Mouse (Mus musculus): ENCODE data around the gene Plekhh3.
A peak's percentile ranks its signal among the peaks of the same experiment; 100 is the strongest.
"Not testable (repeated sequence)": the region's sequence is repeated elsewhere in the genome, so short reads cannot be mapped to it uniquely, and the experiment has no call there.

Plekhh3 gene

GRCm38 (mm10) chr11:101151063-101151462 is 20.1 kb downstream of the Plekhh3 start:
- no peak for DNase-seq (ENCODE audit: low read depth, low spot score)

GRCm38 (mm10) chr11:101149178-101150105 is 21.7 kb downstream of the Plekhh3 start:
- DNase-seq (ENCODE audit: low read depth, low spot score): peak; percentile 74

- peak; percentile 39 for DNase-seq (ENCODE audit: low read depth, low spot score)
Observed at GRCm38 (mm10) chr11:101148751-101149150, 22.4 kb downstream of the Plekhh3 start.

GRCm38 (mm10) chr11:101146377-101146776 is 24.8 kb downstream of the Plekhh3 start:
- peak; percentile 74 for DNase-seq (ENCODE audit: low read depth, low spot score)

GRCm38 (mm10) chr11:101143338-101144225 is 27.6 kb downstream of the Plekhh3 start:
- peak; percentile 82 for DNase-seq (ENCODE audit: low read depth, low spot score)

GRCm38 (mm10) chr11:101142215-101142967 is 28.8 kb downstream of the Plekhh3 start:
- no peak for DNase-seq (ENCODE audit: low read depth, low spot score)

- DNase-seq (ENCODE audit: low read depth, low spot score): no peak
Observed at GRCm38 (mm10) chr11:101141088-101141487, 30.1 kb downstream of the Plekhh3 start.

GRCm38 (mm10) chr11:101140164-101140819 is 30.9 kb downstream of the Plekhh3 start:
- no peak for DNase-seq (ENCODE audit: low read depth, low spot score)

- peak; percentile 85 for DNase-seq (ENCODE audit: low read depth, low spot score)
Observed at GRCm38 (mm10) chr11:101138536-101139181, 32.5 kb downstream of the Plekhh3 start.

- DNase-seq (ENCODE audit: low read depth, low spot score): no peak
Observed at GRCm38 (mm10) chr11:101137000-101137399, 34.2 kb downstream of the Plekhh3 start.

GRCm38 (mm10) chr11:101134217-101134865 is 36.8 kb downstream of the Plekhh3 start:
- DNase-seq (ENCODE audit: low read depth, low spot score): no peak

- no peak for DNase-seq (ENCODE audit: low read depth, low spot score)
Observed at GRCm38 (mm10) chr11:101133037-101133436, 38.1 kb downstream of the Plekhh3 start.

GRCm38 (mm10) chr11:101131701-101132100 is 39.5 kb downstream of the Plekhh3 start:
- peak; percentile 91 for DNase-seq (ENCODE audit: low read depth, low spot score)

GRCm38 (mm10) chr11:101131187-101131586 is 40.0 kb downstream of the Plekhh3 start:
- no peak for DNase-seq (ENCODE audit: low read depth, low spot score)

GRCm38 (mm10) chr11:101130056-101130756 is 40.9 kb downstream of the Plekhh3 start:
- no peak for DNase-seq (ENCODE audit: low read depth, low spot score)

GRCm38 (mm10) chr11:101128996-101129577 is 42.1 kb downstream of the Plekhh3 start:
- DNase-seq (ENCODE audit: low read depth, low spot score): no peak

GRCm38 (mm10) chr11:101127075-101127474 is 44.1 kb downstream of the Plekhh3 start:
- DNase-seq (ENCODE audit: low read depth, low spot score): peak; percentile 80

GRCm38 (mm10) chr11:101125008-101125407 is 46.1 kb downstream of the Plekhh3 start:
- not testable (repeated sequence) for DNase-seq (ENCODE audit: low read depth, low spot score)

GRCm38 (mm10) chr11:101124494-101124893 is 46.7 kb downstream of the Plekhh3 start:
- DNase-seq (ENCODE audit: low read depth, low spot score): not testable (repeated sequence)
